In the genomic region with DNA sequence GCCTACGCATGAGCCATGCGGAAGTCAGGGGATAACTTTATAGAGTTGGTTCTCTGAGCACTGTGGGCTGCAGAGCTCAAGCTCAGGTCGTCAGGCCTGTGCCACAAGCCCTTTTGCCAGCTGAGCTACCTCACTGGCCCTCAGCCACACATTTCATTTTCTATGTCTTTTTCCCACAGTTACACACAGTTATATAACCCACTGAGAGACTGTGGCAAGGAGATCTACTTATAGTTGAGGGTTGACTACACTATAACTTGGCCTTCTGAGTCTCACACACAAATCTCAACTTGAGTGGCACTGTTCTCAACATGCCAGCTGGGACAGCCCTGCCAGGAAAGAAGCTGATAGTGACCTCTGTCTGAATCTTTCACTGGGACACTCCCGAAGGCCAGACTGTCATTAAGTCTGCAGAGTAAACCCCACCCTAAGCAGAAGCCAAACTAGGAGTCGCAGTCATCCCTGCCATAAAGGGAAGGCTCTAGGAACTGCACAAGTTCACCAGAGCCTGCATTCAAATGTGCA, we compare ENCODE assay signal across 13 mouse cellular contexts. TPM values are rescaled to one million over a fixed set of nuclear protein-coding genes. Genes with fewer than 3 reads are reported as not detected.
DNase-seq lines count a peak whose midpoint lies in the region; ATAC-seq and TF ChIP-seq lines count a peak whose summit lies in the region.
"Had no signal": no experiment of that assay in that cellular context is flagged by ENCODE, and none has a peak within 500 bp of the region (broad histone marks: within the 10 kb centered on the region; RNA-seq: fewer than 3 reads in every experiment).

No protein-coding gene starts in this region.

- peak; percentile 53 for DNase-seq in gastrocnemius, adult 18-20 months (ENCODE audit: low spot score)
- no peak for DNase-seq in gastrocnemius, postnatal 10 days
- peak; percentile 26 for DNase-seq in lung, postnatal 10 days
- no peak for DNase-seq in lung, postnatal 14 days
- DNase-seq in heart, postnatal 0 days (ENCODE audit: low spot score) = peak; percentile 62
- DNase-seq in stomach, postnatal 0 days (ENCODE audit: low spot score) = no peak
- DNase-seq in layer of hippocampus, adult 9-10 months (ENCODE audit: low spot score) = no peak
- no peak for DNase-seq in testis, postnatal 14 days (ENCODE audit: low spot score)
- DNase-seq: cerebellum, postnatal 36 days; liver, embryonic 13.5 days; retina, postnatal 1 day; thymus, postnatal 4 days had no signal

- no peaks in the 10 kb centered on the region for H3K9me3 ChIP-seq in heart, postnatal 0 days (replicated peaks; ENCODE audit: control insufficient read depth, low read length)
- H3K9me3 ChIP-seq in stomach, postnatal 0 days (ENCODE audit: control insufficient read depth, low read length) = no peaks in the 10 kb centered on the region
- H3K9me3 ChIP-seq: liver, embryonic 13.5 days had no signal

- H3K4me3 ChIP-seq in heart, postnatal 0 days (ENCODE audit: low read depth, low read length) = no peak overlapping the region
- no peak overlapping the region for H3K4me3 ChIP-seq in stomach, postnatal 0 days (ENCODE audit: low read depth, low read length)
- H3K4me3 ChIP-seq: liver, embryonic 13.5 days had no signal

- no peaks in the 10 kb centered on the region for H3K27me3 ChIP-seq in heart, postnatal 0 days (ENCODE audit: control insufficient read depth, insufficient read depth, low read length)
- H3K27me3 ChIP-seq in stomach, postnatal 0 days (ENCODE audit: control insufficient read depth, insufficient read depth, low read length) = no peaks in the 10 kb centered on the region
- H3K27me3 ChIP-seq: liver, embryonic 13.5 days had no signal

- H3K4me1 ChIP-seq in heart, postnatal 0 days (ENCODE audit: control insufficient read depth, insufficient read depth) = peaks cover 56% of the 10 kb centered on the region
- H3K4me1 ChIP-seq in stomach, postnatal 0 days (replicated peaks; ENCODE audit: control insufficient read depth, insufficient read depth) = 0 out of 2 replicates have a peak, but pooled peaks cover 8% of the 10 kb centered on the region

- TF ChIP-seq CTCF in heart, postnatal 0 days (IDR thresholded peaks at IDR 0.05; ENCODE audit: low read depth) = no peak
- no peak for TF ChIP-seq CTCF in stomach, postnatal 0 days (IDR thresholded peaks at IDR 0.05; ENCODE audit: low read depth)

- H3K9ac ChIP-seq in heart, postnatal 0 days (replicated peaks; ENCODE audit: low read depth, low read length) = 0 out of 2 replicates have a peak overlapping the region, but pooled peaks have one; percentile 11
- H3K9ac ChIP-seq in stomach, postnatal 0 days (ENCODE audit: low read length) = 0 out of 2 replicates have a peak overlapping the region, but pooled peaks have one; percentile 2
- H3K9ac ChIP-seq: liver, embryonic 13.5 days had no signal

- H3K4me2 ChIP-seq in heart, postnatal 0 days (ENCODE audit: low read depth, low read length) = no peak overlapping the region
- no peak overlapping the region for H3K4me2 ChIP-seq in stomach, postnatal 0 days (replicated peaks; ENCODE audit: low read depth)
- H3K4me2 ChIP-seq: liver, embryonic 13.5 days; midbrain, embryonic 11.5 days had no signal

- H3K27ac ChIP-seq in heart, postnatal 0 days (ENCODE audit: low read depth) = peak overlapping the region; percentile 87
- H3K27ac ChIP-seq in stomach, postnatal 0 days (replicated peaks) = peak overlapping the region; percentile 35; the same call in 1 of the 2 replicates
- H3K27ac ChIP-seq: liver, embryonic 13.5 days had no signal

- ATAC-seq in heart, postnatal 0 days (ENCODE audit: insufficient read depth, low read depth) = peak; percentile 17; the same call in 1 of the 2 replicates
- ATAC-seq in stomach, postnatal 0 days (ENCODE audit: low FRiP score, low TSS enrichment) = peak; percentile 22; the same call in 1 of the 2 replicates

- TF ChIP-seq EP300 in heart, postnatal 0 days (IDR thresholded peaks at IDR 0.05; ENCODE audit: low read depth) = no peak
- TF ChIP-seq EP300 in stomach, postnatal 0 days (optimal IDR thresholded peaks at IDR 0.05) = no peak

- 52% methylated on average over 5 of the region's 5 CpGs for WGBS in heart, postnatal 0 days
- WGBS in stomach, postnatal 0 days = 54% methylated on average over 5 of the region's 5 CpGs

- H3K36me3 ChIP-seq in heart, postnatal 0 days (replicated peaks; ENCODE audit: control insufficient read depth, insufficient read depth, low read length) = no peaks in the 10 kb centered on the region
- no peaks in the 10 kb centered on the region for H3K36me3 ChIP-seq in stomach, postnatal 0 days (ENCODE audit: control insufficient read depth, insufficient read depth, low read length)
- H3K36me3 ChIP-seq: liver, embryonic 13.5 days had no signal

RNA-seq across cellular contexts. Expression of gene Ppp1cb, which starts 44.1 kb away (rescaled TPM):
- total RNA-seq in gastrocnemius, adult 18-20 months (2021) = 100 to 1,000 TPM; 475 to 504 TPM
- 100 to 1,000 TPM; 353 to 365 TPM for total RNA-seq in gastrocnemius, postnatal 10 days (2021)
- total RNA-seq in heart, postnatal 0 days (2014; rRNA removed; ENCODE audit: low replicate concordance) = 155 and 171 TPM in 2 replicates
- polyA plus RNA-seq in heart, postnatal 0 days (2015; fragmentation: Nextera tagmentation; extraction: Ambion mirVana) = 278 and 287 TPM in 2 replicates
- polyA plus RNA-seq in stomach, postnatal 0 days (2015; fragmentation: Nextera tagmentation; extraction: Ambion mirVana) = 182 and 193 TPM in 2 replicates

Comparison
In these comparisons a context has a peak if more than half of its experiments do, and no peak if none do; other contexts are left out.
1. DNase-seq: peak in gastrocnemius, adult 18-20 months (single experiment), lung, postnatal 10 days (single experiment) and heart, postnatal 0 days (single experiment); none in gastrocnemius, postnatal 10 days (single experiment), lung, postnatal 14 days (single experiment), stomach, postnatal 0 days (single experiment), layer of hippocampus, adult 9-10 months (single experiment) and testis, postnatal 14 days (single experiment).